Mouse (Mus musculus) testis, adult 2 months (tissue): ENCODE measurements around the gene Ppargc1a. TPM values are rescaled to one million over a fixed set of nuclear protein-coding genes. Genes with fewer than 3 reads are reported as not detected.
A peak's percentile ranks its signal among the peaks of the same experiment; 100 is the strongest.

ENCODE experiments used
- H3K27ac ChIP-seq: fragments of 200-500 bp; 2 replicates; pipeline ENCODE4 v1.5.1; 2012; ENCODE audit warnings: low read depth, low read length; ENCODE audit not compliant: control insufficient read depth, insufficient read depth
- H3K27me3 ChIP-seq: fragments of 200-500 bp; 2 replicates; pipeline ENCODE4 v1.6.1; 2012; ENCODE audit warnings: mild to moderate bottlenecking, low read length, moderate library complexity; ENCODE audit not compliant: control insufficient read depth, insufficient read depth
- H3K36me3 ChIP-seq: fragments of 200-500 bp; 2 replicates; pipeline ENCODE4 v1.6.1; 2012; ENCODE audit warnings: mild to moderate bottlenecking, low read length; ENCODE audit not compliant: control insufficient read depth, insufficient read depth
- H3K4me1 ChIP-seq: fragments of 200-500 bp; 2 replicates; pipeline ENCODE4 v1.6.1; 2012; ENCODE audit warnings: low read length; ENCODE audit not compliant: control insufficient read depth, insufficient read depth
- H3K4me3 ChIP-seq: fragments of 200-500 bp; 2 replicates; pipeline ENCODE4 v1.5.1; 2012; ENCODE audit warnings: low read depth, mild to moderate bottlenecking, low read length, moderate library complexity, mixed read lengths; ENCODE audit not compliant: control insufficient read depth
- CTCF ChIP-seq: fragments of 200-500 bp; IDR thresholded peaks from 2 replicates; pipeline ENCODE4 v1.5.1; 2012; ENCODE audit warnings: low read depth, mild to moderate bottlenecking, inconsistent platforms, low read length, moderate library complexity; ENCODE audit not compliant: control insufficient read depth, insufficient read depth, insufficient replicate concordance
- POLR2A ChIP-seq: fragments of 200-500 bp; IDR thresholded peaks from 2 replicates; pipeline ENCODE4 v1.6.1; 2012; ENCODE audit warnings: low read depth, mild to moderate bottlenecking, inconsistent platforms, low read length, moderate library complexity; ENCODE audit not compliant: control insufficient read depth
- polyA plus RNA-seq: library from polyadenylated mRNA; depleted of rRNA; stranded (reverse); fragments of >200 nt; gene quantifications from 2 replicates; pipeline ENCODE4 v1.2.3, GENCODE M21; 2012

The Ppargc1a gene
- polyA plus RNA-seq, 1 experiment: 0.89 TPM

DNA sequence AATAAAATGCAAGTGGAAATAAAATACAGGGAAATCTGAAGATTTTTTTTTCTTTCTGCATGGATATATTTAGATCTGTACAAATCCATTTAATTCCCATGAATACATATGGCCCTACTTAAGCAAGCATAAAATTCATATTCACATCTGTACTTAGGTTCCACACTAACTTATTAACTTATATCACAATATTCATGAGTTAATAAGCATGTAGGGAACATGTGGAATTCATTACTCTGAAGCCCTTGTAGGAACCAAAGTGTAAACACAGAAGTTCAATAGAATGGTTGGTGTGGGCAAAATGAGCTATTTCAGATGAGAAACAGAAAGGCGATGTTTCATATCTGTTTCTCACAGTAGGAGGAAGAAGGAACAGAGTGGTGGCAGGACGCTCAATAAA is 62.9 kb downstream of the Ppargc1a start:
- Histone ChIP-seq H3K27me3 (no peaks in the 10 kb centered on the region), H3K36me3 (no peaks in the 10 kb centered on the region), H3K4me3 (no peak overlapping the region), H3K27ac (no peak overlapping the region), H3K4me1 (no peaks in the 10 kb centered on the region)
- TF ChIP-seq CTCF (no peak), POLR2A (no peak)

DNA sequence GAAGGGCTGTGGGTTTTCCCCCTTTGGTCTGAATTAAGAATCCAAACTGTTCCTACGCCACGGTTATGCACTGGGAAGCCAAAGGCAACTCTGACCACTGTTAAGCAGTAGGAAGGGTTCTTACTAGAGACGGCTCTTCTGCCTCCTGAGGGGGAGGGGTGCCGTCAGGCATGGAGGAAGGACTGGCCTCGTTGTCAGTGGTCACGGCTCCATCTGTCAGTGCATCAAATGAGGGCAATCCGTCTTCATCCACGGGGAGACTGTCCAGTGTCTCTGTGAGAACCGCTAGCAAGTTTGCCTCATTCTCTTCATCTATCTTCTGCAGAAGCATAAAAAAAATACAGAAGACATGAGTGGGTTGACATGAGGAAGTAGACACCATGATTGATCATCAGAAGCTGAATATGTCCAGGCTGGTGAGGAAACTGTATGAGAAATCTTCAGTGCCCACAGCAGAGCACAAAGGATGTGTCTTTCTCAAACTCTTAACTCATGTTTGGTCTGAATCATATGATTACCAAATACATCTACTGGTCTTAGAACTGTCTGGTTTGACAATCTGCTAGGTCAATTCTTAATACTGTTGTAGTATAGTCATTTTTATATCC is 69.5 kb downstream of the Ppargc1a start:
- no peak overlapping the region for H3K27ac ChIP-seq
- H3K27me3 ChIP-seq: no peaks in the 10 kb centered on the region
- no peaks in the 10 kb centered on the region for H3K36me3 ChIP-seq
- TF ChIP-seq CTCF: no peak
- no peak for TF ChIP-seq POLR2A
- H3K4me3 ChIP-seq: no peak overlapping the region
- H3K4me1 ChIP-seq: no peaks in the 10 kb centered on the region; the same call in 1 of the 2 replicates

DNA sequence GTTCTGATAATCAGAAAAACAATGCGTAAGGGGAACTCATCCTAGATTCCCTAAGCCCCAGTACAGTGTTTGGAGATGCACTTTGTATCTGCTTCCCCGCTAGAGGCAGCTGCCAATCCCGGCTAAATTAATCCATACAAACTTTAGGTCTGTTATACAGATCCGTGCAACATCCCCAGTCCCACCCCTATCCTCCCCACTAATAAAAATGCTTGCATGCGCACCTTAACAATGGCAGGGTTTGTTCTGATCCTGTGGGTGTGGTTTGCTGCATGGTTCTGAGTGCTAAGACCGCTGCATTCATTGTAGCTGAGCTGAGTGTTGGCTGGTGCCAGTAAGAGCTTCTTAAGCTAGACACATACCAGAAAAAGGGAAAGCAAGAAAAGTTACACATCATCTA is 72.1 kb downstream of the Ppargc1a start:
- TF ChIP-seq CTCF: no peak
- H3K27me3 ChIP-seq: no peaks in the 10 kb centered on the region
- H3K27ac ChIP-seq: no peak overlapping the region
- no peaks in the 10 kb centered on the region for H3K36me3 ChIP-seq
- H3K4me1 ChIP-seq: no peaks in the 10 kb centered on the region; the same call in 1 of the 2 replicates
- no peak overlapping the region for H3K4me3 ChIP-seq

DNA sequence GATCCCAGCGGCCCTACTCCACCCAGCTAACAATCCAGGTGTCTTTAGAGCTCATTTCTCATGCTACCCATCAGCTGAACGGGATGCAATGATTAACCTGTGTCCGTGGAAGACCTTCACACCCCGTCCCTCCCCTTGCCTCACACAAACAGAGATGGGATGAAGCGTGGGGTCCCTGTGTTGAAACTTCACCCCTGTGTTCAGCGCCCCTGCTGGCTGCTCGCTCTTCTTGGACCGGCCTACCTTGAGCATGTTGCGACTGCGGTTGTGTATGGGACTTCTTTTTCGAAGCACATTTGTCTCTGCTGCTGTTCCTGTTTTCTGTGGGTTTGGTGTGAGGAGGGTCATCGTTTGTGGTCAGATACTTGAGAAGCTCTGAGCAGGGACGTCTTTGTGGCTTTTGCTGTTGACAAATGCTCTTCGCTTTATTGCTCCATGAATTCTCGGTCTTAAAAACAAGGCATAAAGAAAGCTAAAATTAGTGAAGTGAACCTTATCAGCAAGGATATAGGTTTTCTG is 73.1 kb downstream of the Ppargc1a start:
- H3K36me3 ChIP-seq: no peaks in the 10 kb centered on the region
- TF ChIP-seq CTCF (no peak), POLR2A (no peak)
- H3K4me3 ChIP-seq: peak overlapping the region; percentile 1
- H3K4me1 ChIP-seq: no peaks in the 10 kb centered on the region; the same call in 1 of the 2 replicates
- no peak overlapping the region for H3K27ac ChIP-seq
- no peaks in the 10 kb centered on the region for H3K27me3 ChIP-seq

DNA sequence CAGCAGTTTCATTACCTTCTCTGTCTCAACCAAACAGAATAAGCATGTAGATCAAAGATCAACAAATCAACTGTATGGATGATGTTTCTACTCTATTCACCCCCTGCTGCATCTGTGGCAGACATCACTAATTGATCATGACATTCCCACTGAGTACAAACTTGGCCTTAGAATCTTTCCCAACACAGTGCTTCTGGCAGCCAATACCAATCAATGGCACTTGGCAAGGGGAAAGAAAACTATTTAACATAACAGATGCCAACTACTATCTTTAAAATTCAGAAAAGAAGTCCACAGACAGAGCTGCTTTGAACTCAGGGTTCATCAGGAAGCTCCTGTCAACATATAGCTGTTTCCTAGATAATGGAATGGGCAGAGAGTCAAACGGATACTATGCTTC is 83.8 kb downstream of the Ppargc1a start:
- Histone ChIP-seq H3K36me3 (no peaks in the 10 kb centered on the region), H3K27me3 (no peaks in the 10 kb centered on the region), H3K4me1 (no peaks in the 10 kb centered on the region), H3K27ac (no peak overlapping the region), H3K4me3 (no peak overlapping the region)
- TF ChIP-seq CTCF (no peak), POLR2A (no peak)

DNA sequence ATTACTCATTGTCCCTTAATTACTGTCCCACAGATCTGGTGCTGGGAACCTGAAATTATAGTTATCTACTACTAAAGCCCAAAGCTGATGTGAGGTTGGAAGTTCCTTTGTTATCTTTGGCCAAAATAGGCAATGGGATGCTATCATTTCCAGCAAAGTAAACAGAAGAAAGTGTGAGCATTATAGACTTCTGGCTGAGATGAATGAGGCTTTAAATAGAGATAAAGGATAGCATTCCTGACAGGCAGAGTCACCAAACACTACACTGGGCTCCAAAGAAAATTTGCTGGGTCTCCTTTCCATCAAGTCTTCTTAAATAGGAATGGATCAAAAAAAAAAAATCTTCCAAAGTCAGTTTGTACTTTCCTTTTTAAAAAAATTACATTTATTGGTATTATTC is 87.7 kb downstream of the Ppargc1a start:
- no peak for TF ChIP-seq POLR2A
- TF ChIP-seq CTCF: no peak
- no peak overlapping the region for H3K27ac ChIP-seq
- H3K4me1 ChIP-seq: no peaks in the 10 kb centered on the region
- no peaks in the 10 kb centered on the region for H3K27me3 ChIP-seq
- no peak overlapping the region for H3K4me3 ChIP-seq
- no peaks in the 10 kb centered on the region for H3K36me3 ChIP-seq

DNA sequence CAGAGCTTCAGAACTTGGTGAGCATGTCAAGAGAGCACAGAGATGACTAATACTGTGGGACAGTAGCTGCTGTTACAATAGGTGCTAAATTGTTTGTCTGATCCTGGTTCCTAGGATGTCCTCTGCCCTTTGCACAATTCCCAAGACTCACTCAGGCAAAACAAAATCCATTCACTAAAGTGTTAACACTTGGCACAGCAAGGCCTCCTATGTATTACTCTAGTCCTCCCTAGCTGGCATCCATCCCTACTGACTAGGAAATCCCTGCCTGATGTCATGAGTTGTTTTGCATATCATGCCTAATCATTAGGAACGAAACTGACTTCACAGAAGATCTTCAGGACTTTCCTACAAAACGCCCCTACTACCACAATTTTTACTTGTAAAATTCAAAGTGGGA is 88.1 kb downstream of the Ppargc1a start:
- no peak overlapping the region for H3K27ac ChIP-seq
- H3K27me3 ChIP-seq: no peaks in the 10 kb centered on the region
- TF ChIP-seq CTCF: no peak
- TF ChIP-seq POLR2A: no peak
- peaks cover 2% of the 10 kb centered on the region for H3K4me1 ChIP-seq
- no peak overlapping the region for H3K4me3 ChIP-seq
- no peaks in the 10 kb centered on the region for H3K36me3 ChIP-seq
